Mouse (Mus musculus): Measurements from ENCODE around the gene Padi6. TPM values are rescaled to one million over a fixed set of nuclear protein-coding genes. Genes with fewer than 3 reads are reported as not detected.

The Padi6 gene
- total RNA-seq (2023): not detected

GRCm38 (mm10) chr4:140742543-140742942, at the start of gene Padi6:
TSS of gene Padi6 (minus strand) at chr4:140742643.

GRCm38 (mm10) chr4:140774025-140774800, 31.8 kb upstream of the Padi6 start, which contains the start of gene Padi4:
TSS of gene Padi4 (minus strand) at chr4:140774236.

GRCm38 (mm10) chr4:140700269-140701018, 42.0 kb downstream of the Padi6 start, which contains the start of gene Rcc2:
TSS of gene Rcc2 (plus strand) at chr4:140700541.

Other genes starting within 250 kb of the Padi6 start
- under 1 TPM; 0.15 to 0.50 TPM for gene Arhgef10l, start 76.6 kb downstream of the Padi6 start, total RNA-seq (2023)
- gene Rcc2, start 42.1 kb downstream of the Padi6 start, total RNA-seq (2023): 100 to 1,000 TPM; 130 to 131 TPM
- gene Padi4, start 31.6 kb upstream of the Padi6 start, total RNA-seq (2023): 1 to 10 TPM in 1 of 2 experiments, under 1 TPM in 1; 0.47 to 1.1 TPM
- under 1 TPM; 0.41 to 0.56 TPM for gene Padi3, start 68.0 kb upstream of the Padi6 start, total RNA-seq (2023)
- gene Padi1, start 103.1 kb upstream of the Padi6 start, total RNA-seq (2023): 1 to 10 TPM in 1 of 2 experiments, under 1 TPM in 1; 0.38 to 1.0 TPM
- 10 to 100 TPM; 41.5 to 43.8 TPM for gene Padi2, start 163.7 kb upstream of the Padi6 start, total RNA-seq (2023)
- 10 to 100 TPM; 94.5 to 94.6 TPM for gene Sdhb, start 218.6 kb upstream of the Padi6 start, total RNA-seq (2023)
- 10 to 100 TPM; 32.2 to 32.9 TPM for gene Atp13a2, start 244.2 kb upstream of the Padi6 start, total RNA-seq (2023)